Mouse (Mus musculus) embryonic facial prominence, embryonic 11.5 days (tissue): ENCODE measurements at regions not wholly inside any gene's neighbourhood (a gene's known extent, or its start where the extent isn't known, plus 50 kb on each side); places are given as distances from the start of the nearest gene placed in this dataset.

Source experiments
- ATAC-seq: fragments of 200-750 bp; cut with Nextera tagmentation; replicated peaks from 2 replicates; pipeline ENCODE4 v1.8.0; 2017; ENCODE audit warnings: low read depth; ENCODE audit not compliant: insufficient number of reproducible peaks, low FRiP score, low TSS enrichment
- DNase-seq: peaks from one replicate; pipeline ENCODE4 v3.0.0-alpha.2; 2015; ENCODE audit warnings: low spot score
- H3K27ac ChIP-seq: fragments of 300-500 bp; sonication (generic); replicated peaks from 2 replicates; pipeline ENCODE4 v1.5.1; 2014; ENCODE audit warnings: mild to moderate bottlenecking, low read depth, low read length, control low read depth
- H3K27me3 ChIP-seq: fragments of 300-500 bp; sonication (generic); 2 replicates; pipeline ENCODE4 v1.6.1; 2014; ENCODE audit warnings: mild to moderate bottlenecking, low read length, moderate library complexity, mixed read lengths; ENCODE audit not compliant: control insufficient read depth, insufficient read depth
- H3K36me3 ChIP-seq: fragments of 300-500 bp; sonication (generic); replicated peaks from 2 replicates; pipeline ENCODE4 v1.6.1; 2014; ENCODE audit warnings: low read depth, mild to moderate bottlenecking, low read length, moderate library complexity, mixed read lengths; ENCODE audit not compliant: control insufficient read depth, insufficient read depth
- H3K4me1 ChIP-seq: fragments of 300-500 bp; sonication (generic); 2 replicates; pipeline ENCODE4 v1.6.1; 2014; ENCODE audit warnings: low read length, mixed read lengths; ENCODE audit not compliant: control insufficient read depth, insufficient read depth
- H3K4me2 ChIP-seq: fragments of 300-500 bp; sonication (generic); 2 replicates; pipeline ENCODE4 v1.6.1; 2014; ENCODE audit warnings: low read depth, mild to moderate bottlenecking, control low read depth, low read length, moderate library complexity
- H3K4me3 ChIP-seq: fragments of 300-500 bp; sonication (generic); 2 replicates; pipeline ENCODE4 v1.5.1; 2014; ENCODE audit warnings: low read depth, low read length, control low read depth
- H3K9ac ChIP-seq: fragments of 300-500 bp; sonication (generic); replicated peaks from 2 replicates; pipeline ENCODE4 v1.6.1; 2014; ENCODE audit warnings: mild to moderate bottlenecking, control low read depth, low read length
- H3K9me3 ChIP-seq: fragments of 300-500 bp; sonication (generic); replicated peaks from 2 replicates; pipeline ENCODE4 v1.6.1; 2016; ENCODE audit warnings: mild to moderate bottlenecking, low read length, inconsistent platforms, mixed read lengths; ENCODE audit not compliant: control insufficient read depth
- WGBS: fragments of 180-500 bp; shearing (Covaris S2); extraction: QIAGEN DNeasy Blood & Tissue Kit; methylation state at CpG from one replicate; pipeline ENCODE4 v1.1.7; 2014; 5-methylcytosine and 5-hydroxymethylcytosine counted together

- DNase-seq: no peak
- no peak overlapping the region for H3K4me3 ChIP-seq
- H3K9ac ChIP-seq: no peak overlapping the region; the same call in 1 of the 2 replicates
- no peak for ATAC-seq
- H3K27ac ChIP-seq: no peak overlapping the region
- no peaks in the 10 kb centered on the region for H3K36me3 ChIP-seq
- 67% methylated on average over 12 of the region's 12 CpGs for WGBS
- H3K4me1 ChIP-seq: no peaks in the 10 kb centered on the region
- no peak overlapping the region for H3K4me2 ChIP-seq
- H3K27me3 ChIP-seq: no peaks in the 10 kb centered on the region
- H3K9me3 ChIP-seq: no peaks in the 10 kb centered on the region
Observed at GRCm38 (mm10) chr2:45171520-45172173, 54.5 kb upstream of the Zeb2 start.

GRCm38 (mm10) chr2:45170272-45170671 is 53.1 kb upstream of the Zeb2 start:
- Histone ChIP-seq H3K4me1 (no peaks in the 10 kb centered on the region), H3K9me3 (no peaks in the 10 kb centered on the region), H3K36me3 (no peaks in the 10 kb centered on the region), H3K4me3 (no peak overlapping the region), H3K27ac (no peak overlapping the region), H3K27me3 (no peaks in the 10 kb centered on the region), H3K4me2 (no peak overlapping the region), H3K9ac (no peak overlapping the region)
- DNase-seq (peak; percentile 49), ATAC-seq (peak; percentile 44; the same call in 1 of the 2 replicates)
- 47% methylated on average over 3 of the region's 3 CpGs for WGBS

GRCm38 (mm10) chr2:45169429-45170070 is 52.4 kb upstream of the Zeb2 start:
- 43% methylated on average over 9 of the region's 9 CpGs for WGBS
- Histone ChIP-seq H3K4me2 (no peak overlapping the region), H3K36me3 (no peaks in the 10 kb centered on the region), H3K9me3 (no peaks in the 10 kb centered on the region), H3K27me3 (no peaks in the 10 kb centered on the region), H3K4me1 (no peaks in the 10 kb centered on the region), H3K27ac (no peak overlapping the region), H3K9ac (no peak overlapping the region), H3K4me3 (no peak overlapping the region)
- ATAC-seq (peak; percentile 48; the same call in 1 of the 2 replicates), DNase-seq (peak; percentile 49)

- WGBS: 89% methylated on average over 3 of the region's 3 CpGs
- Histone ChIP-seq H3K4me2 (no peak overlapping the region), H3K4me1 (no peaks in the 10 kb centered on the region), H3K27me3 (no peaks in the 10 kb centered on the region), H3K27ac (no peak overlapping the region), H3K9me3 (no peaks in the 10 kb centered on the region), H3K36me3 (no peaks in the 10 kb centered on the region), H3K9ac (no peak overlapping the region), H3K4me3 (no peak overlapping the region)
- ATAC-seq: no peak
- DNase-seq: no peak
Observed at GRCm38 (mm10) chr2:45168606-45169005, 51.4 kb upstream of the Zeb2 start.
